ENCODE assay signal across 17 mouse cellular contexts in genomic region chr11:85250467-85250866, GRCm38 (mm10). TPM values are rescaled to one million over a fixed set of nuclear protein-coding genes. Genes with fewer than 3 reads are reported as not detected.
A peak's percentile ranks its signal among the peaks of the same experiment; 100 is the strongest.
DNase-seq lines count a peak whose midpoint lies in the region; ATAC-seq and TF ChIP-seq lines count a peak whose summit lies in the region.
"Had no signal": no experiment of that assay in that cellular context is flagged by ENCODE, and none has a peak within 500 bp of the region (broad histone marks: within the 10 kb centered on the region; RNA-seq: fewer than 3 reads in every experiment).

No protein-coding gene starts in this region.

- no peak overlapping the region for H3K4me3 ChIP-seq in liver, embryonic 14.5 days (ENCODE audit: insufficient read depth in 1 of 2, low read depth in 2 of 2, low read length in 2 of 2)
- H3K4me3 ChIP-seq: embryonic facial prominence, embryonic 15.5 days; forebrain, embryonic 15.5 days; kidney, embryonic 15.5 days; limb, embryonic 13.5 days; megakaryocyte, embryonic 14.5 days had no signal

- peaks cover 8 to 19% of the 10 kb centered on the region in 2 experiments for H3K4me1 ChIP-seq in liver, embryonic 14.5 days (replicated peaks; ENCODE audit: control insufficient read depth in 2 of 2, insufficient read depth in 2 of 2, low read length in 1 of 2)
- H3K4me1 ChIP-seq: embryonic facial prominence, embryonic 15.5 days; forebrain, embryonic 15.5 days; kidney, embryonic 15.5 days; limb, embryonic 13.5 days had no signal

- no peaks in the 10 kb centered on the region for H3K9me3 ChIP-seq in liver, embryonic 14.5 days (ENCODE audit: control insufficient read depth, low read length)
- H3K9me3 ChIP-seq: embryonic facial prominence, embryonic 15.5 days; forebrain, embryonic 15.5 days; kidney, embryonic 15.5 days; limb, embryonic 13.5 days; megakaryocyte, embryonic 14.5 days had no signal

- peak overlapping the region; percentile 11; the same call in 1 of the 2 replicates for H3K4me2 ChIP-seq in liver, embryonic 14.5 days (ENCODE audit: low read depth)
- H3K4me2 ChIP-seq: embryonic facial prominence, embryonic 15.5 days; forebrain, embryonic 15.5 days; kidney, embryonic 15.5 days; limb, embryonic 13.5 days had no signal

- ATAC-seq in erythroid progenitor cell, adult 5-6 weeks (replicated peaks; ENCODE audit: low FRiP score, poor library complexity, severe bottlenecking), result 0 out of 2 replicates have a peak, but pooled peaks have one; percentile 49
- peak; percentile 94 for ATAC-seq in liver, embryonic 14.5 days (ENCODE audit: insufficient read depth)
- ATAC-seq: forebrain, embryonic 15.5 days; hindbrain, embryonic 16.5 days had no signal

- no peaks in the 10 kb centered on the region for H3K36me3 ChIP-seq in liver, embryonic 14.5 days (replicated peaks; ENCODE audit: control insufficient read depth, insufficient read depth, low read depth)
- H3K36me3 ChIP-seq: embryonic facial prominence, embryonic 15.5 days; forebrain, embryonic 15.5 days; kidney, embryonic 15.5 days; limb, embryonic 13.5 days had no signal

- no peaks in the 10 kb centered on the region for H3K27me3 ChIP-seq in liver, embryonic 14.5 days (ENCODE audit: control insufficient read depth, insufficient read depth, low read length)
- H3K27me3 ChIP-seq: embryonic facial prominence, embryonic 15.5 days; forebrain, embryonic 15.5 days; kidney, embryonic 15.5 days; limb, embryonic 13.5 days; megakaryocyte, embryonic 14.5 days had no signal

- no peak overlapping the region for H3K27ac ChIP-seq in liver, embryonic 14.5 days
- H3K27ac ChIP-seq: embryonic facial prominence, embryonic 15.5 days; forebrain, embryonic 15.5 days; kidney, embryonic 15.5 days; limb, embryonic 13.5 days had no signal

- no peak for TF ChIP-seq CTCF in liver, embryonic 14.5 days (IDR thresholded peaks at IDR 0.05; ENCODE audit: low read depth)

- TF ChIP-seq EP300 in liver, embryonic 14.5 days (IDR thresholded peaks at IDR 0.05; ENCODE audit: low read depth), result 0 out of 2 replicates have a peak, but pooled peaks have one; percentile 56

- 4% methylated on average over 3 of the region's 3 CpGs for WGBS in liver, embryonic 14.5 days (ENCODE audit: insufficient replicate concordance)

- DNase-seq in MEL-GATA-1-ER (ENCODE audit: extremely low read depth, low read depth), result peak; percentile 88
- DNase-seq in liver, embryonic 14.5 days (ENCODE audit: low read depth in 3 of 3, low spot score in 3 of 3), result peak; percentile 50 to 71 (median 53)
- DNase-seq in retina, postnatal 1 day, result peak; percentile 62
- no peak for DNase-seq in thymus, adult 18-20 months
- DNase-seq in urinary bladder, postnatal 14 days (ENCODE audit: low spot score), result no peak
- DNase-seq in left cerebral cortex, adult 11 months (ENCODE audit: low spot score), result no peak
- no peak for DNase-seq in kidney, adult 8-10 months
- DNase-seq: cerebellum, postnatal 14 days; right cerebral cortex, postnatal 25 days; thymus, postnatal 4 days had no signal

- no peak overlapping the region for H3K9ac ChIP-seq in liver, embryonic 14.5 days (replicated peaks)
- H3K9ac ChIP-seq: embryonic facial prominence, embryonic 15.5 days; forebrain, embryonic 15.5 days; kidney, embryonic 15.5 days; limb, embryonic 13.5 days had no signal

RNA-seq across cellular contexts. Expression of gene Appbp2, which starts 15.5 kb away (rescaled TPM):
- total RNA-seq in erythroid progenitor cell, adult 5-6 weeks (2015; ENCODE audit: low replicate concordance), result 9.7 and 12.2 TPM in 2 replicates
- 8.2 and 10.3 TPM in 2 replicates for total RNA-seq in erythroid progenitor cell, adult 5-6 weeks (2017; ENCODE audit: low replicate concordance)
- polyA plus RNA-seq in liver, embryonic 14.5 days (2012; rRNA removed), result 5.7 and 7.3 TPM in 2 replicates
- polyA plus RNA-seq in liver, embryonic 14.5 days (2014; fragmentation: Nextera tagmentation; extraction: Ambion mirVana), result 12.2 and 13.8 TPM in 2 replicates

Comparison
In these comparisons a context has a peak if more than half of its experiments do, and no peak if none do; other contexts are left out.
1. DNase-seq: peak in MEL-GATA-1-ER (single experiment), liver, embryonic 14.5 days (3 of 3) and retina, postnatal 1 day (single experiment); none in thymus, adult 18-20 months (0 of 2), urinary bladder, postnatal 14 days (single experiment), left cerebral cortex, adult 11 months (single experiment) and kidney, adult 8-10 months (0 of 2).